Mouse (Mus musculus): Measurements from ENCODE around the gene Pacs2.

- no peak for TF ChIP-seq CTCF (IDR thresholded peaks at IDR 0.05; ENCODE audit: extremely low read depth, insufficient read length, insufficient replicate concordance, low read depth, low read length)
- TF ChIP-seq POLR2A (IDR thresholded peaks at IDR 0.05; ENCODE audit: low read depth, low read length): no peak
Observed at GRCm38 (mm10) chr12:113108528-113109283, 94.4 kb downstream of the Pacs2 start.
